Mouse (Mus musculus) brain, embryonic 14.5 days (tissue): ENCODE results near the gene Rragd.

Experiments
- CTCF ChIP-seq: fragments of 200-500 bp; IDR thresholded peaks from 2 replicates; pipeline ENCODE4 v1.5.1; 2012; ENCODE audit warnings: inconsistent platforms, mild to moderate bottlenecking, moderate library complexity, borderline replicate concordance; ENCODE audit not compliant: insufficient read depth, insufficient read length; ENCODE audit errors: extremely low read depth
- POLR2A ChIP-seq: fragments of 200-500 bp; IDR thresholded peaks from 2 replicates; pipeline ENCODE4 v1.6.1; 2012; ENCODE audit warnings: mild to moderate bottlenecking, inconsistent platforms, borderline replicate concordance; ENCODE audit not compliant: poor library complexity, insufficient read depth, insufficient read length, severe bottlenecking; ENCODE audit errors: extremely low read depth

DNA sequence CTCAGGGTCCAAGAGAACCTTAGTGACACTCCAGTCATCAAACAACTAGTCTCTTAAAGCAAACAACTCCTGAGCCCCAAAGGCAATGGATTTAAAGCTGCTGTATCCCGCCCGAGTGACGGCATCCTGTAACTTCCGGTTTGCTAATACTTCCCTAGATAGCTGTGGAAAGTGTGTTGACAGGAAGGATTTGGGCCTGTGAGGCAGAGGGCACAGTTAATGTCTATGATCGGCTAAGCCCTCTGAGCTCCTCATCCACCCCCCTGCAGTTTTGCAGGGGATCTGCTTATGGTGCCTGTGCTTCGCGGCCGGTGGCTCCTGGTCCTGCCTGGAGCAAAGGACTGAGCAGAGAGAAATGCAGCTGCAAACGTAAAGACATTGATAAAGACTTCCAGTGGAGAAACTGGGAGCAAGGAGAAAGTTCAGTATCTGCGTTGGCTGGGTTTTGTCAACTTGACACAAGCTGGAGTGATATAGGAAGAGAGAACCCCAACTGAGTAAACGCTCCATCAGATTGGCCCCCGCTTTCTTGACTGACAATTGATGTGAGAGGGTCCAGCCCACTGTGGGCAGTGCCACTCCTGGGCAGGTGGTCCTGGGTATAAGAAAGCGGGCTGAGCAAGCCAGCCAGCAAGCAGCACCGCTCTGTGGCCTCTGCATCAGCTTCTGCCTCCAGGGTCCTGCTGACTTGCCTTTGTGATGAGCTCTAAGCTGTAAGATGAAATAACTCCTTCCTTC lies 83.6 kb downstream of the Rragd start:
- TF ChIP-seq POLR2A: no peak
- TF ChIP-seq CTCF: no peak
